Mouse (Mus musculus) myocyte (in vitro differentiated cells): ENCODE data around the gene Son. TPM values are rescaled to one million over a fixed set of nuclear protein-coding genes. Genes with fewer than 3 reads are reported as not detected.

ENCODE experiments used
- H3K27me3 ChIP-seq: one replicate; pipeline ENCODE4 v1.6.1; 2011; ENCODE audit not compliant: control insufficient read depth, insufficient read depth, insufficient read length
- H3K36me3 ChIP-seq: one replicate; pipeline ENCODE4 v1.6.1; 2011; ENCODE audit not compliant: control insufficient read depth, insufficient read depth
- H3K4me2 ChIP-seq: one replicate; pipeline ENCODE4 v1.6.1; 2011; ENCODE audit warnings: low read depth, control low read depth
- H3K4me3 ChIP-seq: one replicate; pipeline ENCODE4 v1.5.1; 2011; ENCODE audit warnings: mild to moderate bottlenecking, control low read depth, moderate library complexity
- H3K79me2 ChIP-seq: one replicate; pipeline ENCODE4 v1.6.1; 2011; ENCODE audit not compliant: control insufficient read depth, insufficient read depth
- H3ac ChIP-seq: one replicate; pipeline ENCODE4 v1.6.1; 2011; ENCODE audit not compliant: control insufficient read depth, insufficient read length
- CEBPB ChIP-seq: IDR thresholded peaks from 2 replicates; pipeline ENCODE4 v1.6.1; 2011; ENCODE audit warnings: mild to moderate bottlenecking, moderate library complexity; ENCODE audit not compliant: poor library complexity, insufficient read depth, severe bottlenecking
- E2F4 ChIP-seq: IDR thresholded peaks from one replicate; pipeline ENCODE4 v1.6.1; 2011; ENCODE audit warnings: mild to moderate bottlenecking, control low read depth, moderate library complexity; ENCODE audit not compliant: insufficient read depth
- MAX ChIP-seq: IDR thresholded peaks from one replicate; pipeline ENCODE4 v1.6.1; 2011; ENCODE audit warnings: low read depth, mild to moderate bottlenecking, control low read depth
- MYOD1 ChIP-seq, 3 experiments: IDR thresholded peaks; one replicate each; pipeline ENCODE4 v1.6.1; 2011; ENCODE audit warnings: control low read depth in 2 of 3, low read depth in 2 of 3, mild to moderate bottlenecking in 2 of 3, moderate library complexity in 1 of 3; ENCODE audit not compliant: insufficient read length in 2 of 3, control insufficient read depth in 1 of 3
- MYOG ChIP-seq, 3 experiments: IDR thresholded peaks; one replicate each; pipeline ENCODE4 v1.6.1; 2011; ENCODE audit warnings: control low read depth in 2 of 3, low read depth in 2 of 3, mild to moderate bottlenecking in 2 of 3; ENCODE audit not compliant: insufficient read length in 2 of 3, control insufficient read depth in 1 of 3, insufficient read depth in 1 of 3
- POLR2A ChIP-seq: IDR thresholded peaks from one replicate; pipeline ENCODE4 v1.6.1; 2011; ENCODE audit warnings: low read depth, mild to moderate bottlenecking, control low read depth, moderate library complexity; ENCODE audit not compliant: insufficient read length
- POLR2AphosphoS2 ChIP-seq: IDR thresholded peaks from one replicate; pipeline ENCODE4 v1.6.1; 2011; ENCODE audit warnings: low read depth, control low read depth; ENCODE audit not compliant: insufficient read length
- REST ChIP-seq: IDR thresholded peaks from one replicate; pipeline ENCODE4 v1.6.1; 2011; ENCODE audit warnings: mild to moderate bottlenecking, control low read depth, moderate library complexity; ENCODE audit not compliant: insufficient read depth, insufficient read length
- SRF ChIP-seq: IDR thresholded peaks from one replicate; pipeline ENCODE4 v1.6.1; 2011; ENCODE audit warnings: low read depth; ENCODE audit not compliant: control insufficient read depth, insufficient read length
- TCF12 ChIP-seq: IDR thresholded peaks from one replicate; pipeline ENCODE4 v1.6.1; 2011; ENCODE audit warnings: mild to moderate bottlenecking, control low read depth; ENCODE audit not compliant: poor library complexity, insufficient read depth, severe bottlenecking
- TCF3 ChIP-seq: IDR thresholded peaks from one replicate; pipeline ENCODE4 v1.6.1; 2011; ENCODE audit warnings: low read depth, control low read depth; ENCODE audit not compliant: insufficient read length
- USF1 ChIP-seq: IDR thresholded peaks from one replicate; pipeline ENCODE4 v1.6.1; 2011; ENCODE audit warnings: low read depth, mild to moderate bottlenecking, control low read depth, moderate library complexity
- polyA plus RNA-seq: library from polyadenylated mRNA; unstranded; fragments of >200 nt; fragmentation: generic; extraction: Trizol; gene quantifications from one replicate; pipeline ENCODE4 v1.2.1, GENCODE M21; 2012; ENCODE audit warnings: missing spikeins

Gene Son
- polyA plus RNA-seq, 1 experiment, result 48.7 TPM

GRCm38 (mm10) chr16:91632439-91632838, 14.9 kb upstream of the Son start:
- peaks cover 22% of the 10 kb centered on the region for H3K36me3 ChIP-seq
- H3K79me2 ChIP-seq, result no peaks in the 10 kb centered on the region
- TF ChIP-seq E2F4 (no peak), TCF12 (no peak), USF1 (no peak), MAX (no peak), POLR2AphosphoS2 (no peak)
- no peak overlapping the region for H3ac ChIP-seq
- no peak overlapping the region for H3K4me2 ChIP-seq
- H3K4me3 ChIP-seq, result no peak overlapping the region
- no peaks in the 10 kb centered on the region for H3K27me3 ChIP-seq

GRCm38 (mm10) chr16:91632940-91633339, 14.4 kb upstream of the Son start:
- TF ChIP-seq E2F4 (no peak), SRF (no peak), USF1 (no peak), TCF3 (no peak)
- Histone ChIP-seq H3K4me2 (no peak overlapping the region), H3K27me3 (no peaks in the 10 kb centered on the region), H3K79me2 (no peaks in the 10 kb centered on the region), H3K36me3 (peaks cover 23% of the 10 kb centered on the region), H3K4me3 (no peak overlapping the region), H3ac (no peak overlapping the region)

- H3K4me3 ChIP-seq, result no peak overlapping the region
- H3K27me3 ChIP-seq, result no peaks in the 10 kb centered on the region
- TF ChIP-seq POLR2AphosphoS2, result no peak
- no peak for TF ChIP-seq USF1
- TF ChIP-seq MYOG (IDR thresholded peaks at IDR 0.05; ENCODE audit: control insufficient read depth in 1 of 3, insufficient read depth in 1 of 3, insufficient read length in 2 of 3, low read depth in 2 of 3), result no peak
- no peak for TF ChIP-seq E2F4
- TF ChIP-seq POLR2A, result no peak
- no peak for TF ChIP-seq MAX
- no peak for TF ChIP-seq TCF3
- no peak overlapping the region for H3K4me2 ChIP-seq
- H3K79me2 ChIP-seq, result no peaks in the 10 kb centered on the region
- no peak overlapping the region for H3ac ChIP-seq
- H3K36me3 ChIP-seq, result peaks cover 27% of the 10 kb centered on the region
Observed at GRCm38 (mm10) chr16:91633641-91634040, 13.7 kb upstream of the Son start.

- Histone ChIP-seq H3K4me3 (no peak overlapping the region), H3ac (no peak overlapping the region), H3K79me2 (peaks cover 8% of the 10 kb centered on the region), H3K27me3 (no peaks in the 10 kb centered on the region), H3K36me3 (peaks cover 47% of the 10 kb centered on the region), H3K4me2 (no peak overlapping the region)
- TF ChIP-seq E2F4 (no peak), TCF3 (no peak), POLR2A (no peak), REST (no peak), MYOG (IDR thresholded peaks at IDR 0.05; ENCODE audit: control insufficient read depth in 1 of 3, insufficient read depth in 1 of 3, insufficient read length in 2 of 3, low read depth in 2 of 3) (no peak), MAX (no peak)
Observed at GRCm38 (mm10) chr16:91639161-91639560, 8.1 kb upstream of the Son start.

GRCm38 (mm10) chr16:91639636-91640035, 7.7 kb upstream of the Son start:
- H3K79me2 ChIP-seq, result peaks cover 12% of the 10 kb centered on the region
- H3K36me3 ChIP-seq, result peaks cover 47% of the 10 kb centered on the region
- H3ac ChIP-seq, result no peak overlapping the region
- H3K4me3 ChIP-seq, result no peak overlapping the region
- TF ChIP-seq CEBPB (no peak), TCF3 (no peak), MAX (no peak)
- no peaks in the 10 kb centered on the region for H3K27me3 ChIP-seq
- H3K4me2 ChIP-seq, result no peak overlapping the region

- Histone ChIP-seq H3K27me3 (no peaks in the 10 kb centered on the region), H3K79me2 (peaks cover 18% of the 10 kb centered on the region), H3ac (no peak overlapping the region), H3K4me2 (no peak overlapping the region), H3K36me3 (peaks cover 44% of the 10 kb centered on the region), H3K4me3 (no peak overlapping the region)
- TF ChIP-seq MAX, result no peak
- no peak for TF ChIP-seq MYOG (IDR thresholded peaks at IDR 0.05; ENCODE audit: control insufficient read depth in 1 of 3, insufficient read depth in 1 of 3, insufficient read length in 2 of 3, low read depth in 2 of 3)
- TF ChIP-seq USF1, result no peak
- TF ChIP-seq TCF3, result no peak
- no peak for TF ChIP-seq POLR2AphosphoS2
- TF ChIP-seq MYOD1 (IDR thresholded peaks at IDR 0.05; ENCODE audit: control insufficient read depth in 1 of 3, insufficient read length in 2 of 3, low read depth in 2 of 3), result no peak
- no peak for TF ChIP-seq E2F4
Observed at GRCm38 (mm10) chr16:91640171-91640570, 7.1 kb upstream of the Son start.
